Mouse (Mus musculus) left cerebral cortex, adult 2 months (tissue): ENCODE results near the gene Tent4a. TPM values are rescaled to one million over a fixed set of nuclear protein-coding genes. Genes with fewer than 3 reads are reported as not detected.

Experiments
- DNase-seq, 2 experiments: peaks; one replicate each; pipeline ENCODE4 v3.0.0; 2021 to 2022; ENCODE audit warnings: low spot score in 2 of 2, mixed read lengths in 1 of 2; ENCODE audit errors: extremely low spot score in 1 of 2
- H3K27ac ChIP-seq: fragments of 200-600 bp; 2 replicates; pipeline ENCODE4 v1.8.1; 2022
- H3K4me3 ChIP-seq: fragments of 200-600 bp; 2 replicates; pipeline ENCODE4 v1.8.1; 2022
- CTCF ChIP-seq: fragments of 200-600 bp; IDR thresholded peaks from 2 replicates; pipeline ENCODE4 v1.8.1; 2022; ENCODE audit warnings: antibody characterized with exemption, mild to moderate bottlenecking, moderate library complexity
- intact Hi-C: fragments of 180-260 bp; cut with DNase I; formaldehyde crosslinking; loops from one replicate; pipeline ENCODE4 v1.15.1; 2025
- total RNA-seq, 2 experiments: library from RNA; stranded (reverse); gene quantifications; 2 replicates each; pipeline ENCODE4 v1.2.3; 2021

The Tent4a gene
- total RNA-seq, 2 experiments from 2014 or later: 46.5 to 48.2 TPM

GRCm38 (mm10) chr13:69531431-69531830 is 3.0 kb downstream of the Tent4a start:
- intact Hi-C loops: no loop called here
- TF ChIP-seq CTCF: no peak
- Histone ChIP-seq H3K27ac (no peak overlapping the region), H3K4me3 (peak overlapping the region; percentile 88)
- DNase-seq: no peak

- Histone ChIP-seq H3K4me3 (peak overlapping the region; percentile 88), H3K27ac (no peak overlapping the region)
- DNase-seq: no peak
- TF ChIP-seq CTCF: no peak
- intact Hi-C loops: no loop called here
Observed at GRCm38 (mm10) chr13:69530951-69531350, 3.5 kb downstream of the Tent4a start.

- intact Hi-C loops: no loop called here
- DNase-seq: no peak
- no peak overlapping the region for H3K4me3 ChIP-seq
- no peak overlapping the region for H3K27ac ChIP-seq
- no peak for TF ChIP-seq CTCF
Observed at GRCm38 (mm10) chr13:69530156-69530555, 4.3 kb downstream of the Tent4a start.

GRCm38 (mm10) chr13:69528531-69528930 is 5.9 kb downstream of the Tent4a start:
- H3K27ac ChIP-seq: no peak overlapping the region
- intact Hi-C loops: no loop called here

GRCm38 (mm10) chr13:69525867-69526266 is 8.6 kb downstream of the Tent4a start:
- no peak for TF ChIP-seq CTCF
- DNase-seq: no peak
- intact Hi-C loops: no loop called here
- Histone ChIP-seq H3K27ac (no peak overlapping the region), H3K4me3 (no peak overlapping the region)

More at GRCm38 (mm10) chr13:69528531-69528930, 5.9 kb downstream of the Tent4a start:
- no peak overlapping the region for H3K4me3 ChIP-seq
- no peak for TF ChIP-seq CTCF
- no peak for DNase-seq

- DNase-seq: no peak
- TF ChIP-seq CTCF: no peak
- Histone ChIP-seq H3K27ac (peak overlapping the region; percentile 63), H3K4me3 (no peak overlapping the region)
- intact Hi-C loops: no loop called here
Observed at GRCm38 (mm10) chr13:69524158-69524530, 10.3 kb downstream of the Tent4a start.

GRCm38 (mm10) chr13:69523444-69524157 is 10.8 kb downstream of the Tent4a start:
- no peak for TF ChIP-seq CTCF
- Histone ChIP-seq H3K27ac (peak overlapping the region; percentile 63), H3K4me3 (no peak overlapping the region)
- DNase-seq: no peak
- intact Hi-C loops: no loop called here

- intact Hi-C loops: no loop called here
- no peak overlapping the region for H3K4me3 ChIP-seq
- peak overlapping the region; percentile 21; the same call in 1 of the 2 replicates for H3K27ac ChIP-seq
- no peak for DNase-seq
- TF ChIP-seq CTCF: no peak
Observed at GRCm38 (mm10) chr13:69522161-69522791, 12.1 kb downstream of the Tent4a start.

GRCm38 (mm10) chr13:69519137-69519536 is 15.3 kb downstream of the Tent4a start:
- no peak for TF ChIP-seq CTCF
- H3K4me3 ChIP-seq: no peak overlapping the region
- H3K27ac ChIP-seq: no peak overlapping the region
- intact Hi-C loops: no loop called here
- DNase-seq: no peak

GRCm38 (mm10) chr13:69517445-69517844 is 17.0 kb downstream of the Tent4a start:
- TF ChIP-seq CTCF: no peak
- Histone ChIP-seq H3K27ac (no peak overlapping the region), H3K4me3 (no peak overlapping the region)
- DNase-seq: no peak
- intact Hi-C loops: no loop called here

GRCm38 (mm10) chr13:69515091-69515490 is 19.3 kb downstream of the Tent4a start:
- intact Hi-C loops: no loop called here
- H3K27ac ChIP-seq: no peak overlapping the region
- DNase-seq: no peak
- no peak for TF ChIP-seq CTCF
- no peak overlapping the region for H3K4me3 ChIP-seq

GRCm38 (mm10) chr13:69509391-69510244 is 24.8 kb downstream of the Tent4a start:
- intact Hi-C loops: loop anchor here (2.0 to 5.0 kb wide), 3 partner anchors 43 to 145 kb away; no protein-coding TSS in a partner anchor
- no peak for DNase-seq
- peak; percentile 83 for TF ChIP-seq CTCF

More at GRCm38 (mm10) chr13:69509391-69510244, 24.8 kb downstream of the Tent4a start:
- Histone ChIP-seq H3K4me3 (no peak overlapping the region), H3K27ac (no peak overlapping the region)
